Mouse (Mus musculus) MEL (cell line): ENCODE data around the gene Slc35c2. TPM values are rescaled to one million over a fixed set of nuclear protein-coding genes. Genes with fewer than 3 reads are reported as not detected.

Source experiments
- DNase-seq: peaks from one replicate; pipeline ENCODE4 v3.0.0; 2011; ENCODE audit warnings: low read depth, low spot score
- H3K27ac ChIP-seq: 2 replicates; pipeline ENCODE4 v1.5.1; 2012; ENCODE audit warnings: low read depth, mild to moderate bottlenecking, control low read depth, low read length, moderate library complexity; ENCODE audit not compliant: control insufficient read depth
- H3K27me3 ChIP-seq, 2 experiments: fragments of 150-350 bp in 1 of 2; sonication (generic) in 1 of 2; 2 replicates each; pipeline ENCODE4 v1.6.1; 2012; ENCODE audit warnings: low read length in 2 of 2, mild to moderate bottlenecking in 2 of 2, improper control_type of control experiment in 1 of 2, moderate library complexity in 1 of 2; ENCODE audit not compliant: insufficient read depth in 2 of 2, control insufficient read depth in 1 of 2
- H3K36me3 ChIP-seq, 2 experiments: 2 replicates each; pipeline ENCODE4 v1.6.1; 2012 to 2014; ENCODE audit warnings: low read length in 2 of 2, improper control_type of control experiment in 1 of 2, inconsistent platforms in 1 of 2, mild to moderate bottlenecking in 1 of 2; ENCODE audit not compliant: insufficient read depth in 2 of 2, control insufficient read depth in 1 of 2
- H3K4me1 ChIP-seq, 2 experiments: fragments of 150-350 bp in 1 of 2; sonication (generic) in 1 of 2; 2 replicates each; pipeline ENCODE4 v1.6.1; 2012; ENCODE audit warnings: low read length in 2 of 2, improper control_type of control experiment in 1 of 2, mild to moderate bottlenecking in 1 of 2; ENCODE audit not compliant: insufficient read depth in 2 of 2, control insufficient read depth in 1 of 2
- H3K4me3 ChIP-seq, 2 experiments: fragments of 150-350 bp in 1 of 2; sonication (generic) in 1 of 2; 2 replicates each; pipeline ENCODE4 v1.5.1; 2012; ENCODE audit warnings: low read depth in 2 of 2, low read length in 2 of 2, mild to moderate bottlenecking in 2 of 2, moderate library complexity in 2 of 2, control low read depth in 1 of 2, improper control_type of control experiment in 1 of 2; ENCODE audit not compliant: control insufficient read depth in 1 of 2, insufficient read depth in 1 of 2
- H3K79me2 ChIP-seq: 2 replicates; pipeline ENCODE4 v1.6.1; 2012; ENCODE audit warnings: mild to moderate bottlenecking, low read length, moderate library complexity; ENCODE audit not compliant: control insufficient read depth, poor library complexity, insufficient read depth
- H3K9ac ChIP-seq: 2 replicates; pipeline ENCODE4 v1.6.1; 2012; ENCODE audit warnings: low read depth, mild to moderate bottlenecking, control low read depth, low read length, moderate library complexity; ENCODE audit not compliant: control insufficient read depth, poor library complexity, severe bottlenecking
- H3K9me3 ChIP-seq: fragments of 150-350 bp; sonication (generic); replicated peaks from 2 replicates; pipeline ENCODE4 v1.6.1; 2012; ENCODE audit warnings: mild to moderate bottlenecking, low read length, improper control_type of control experiment, moderate library complexity; ENCODE audit not compliant: insufficient read depth
- CHD2 ChIP-seq: IDR thresholded peaks from 2 replicates; pipeline ENCODE4 v1.6.1; 2011; ENCODE audit warnings: low read length, improper control_type of control experiment
- CTCF ChIP-seq, 3 experiments: IDR thresholded peaks in 2 of 3; conservative IDR thresholded peaks in 1 of 3; 2 replicates each; pipeline ENCODE4 v1.5.1; 2011 to 2012; ENCODE audit warnings: low read length in 3 of 3, low read depth in 2 of 3, mild to moderate bottlenecking in 2 of 3, improper control_type of control experiment in 1 of 3, inconsistent platforms in 1 of 3, mixed read lengths in 1 of 3, moderate library complexity in 1 of 3; ENCODE audit not compliant: control insufficient read depth in 1 of 3, insufficient read depth in 1 of 3, poor library complexity in 1 of 3, severe bottlenecking in 1 of 3
- EP300 ChIP-seq, 2 experiments: IDR thresholded peaks; 2 replicates each; pipeline ENCODE4 v1.6.1; 2011; ENCODE audit warnings: improper control_type of control experiment in 2 of 2, low read length in 2 of 2, low read depth in 1 of 2, mild to moderate bottlenecking in 1 of 2
- JUND ChIP-seq: IDR thresholded peaks from 2 replicates; pipeline ENCODE4 v1.6.1; 2011; ENCODE audit warnings: low read depth, mild to moderate bottlenecking, improper control_type of control experiment, low read length
- KAT2A ChIP-seq: conservative IDR thresholded peaks from 2 replicates; pipeline ENCODE4 v1.6.1; 2012; ENCODE audit warnings: low read depth, low read length, improper control_type of control experiment, inconsistent platforms
- MAFK ChIP-seq: IDR thresholded peaks from 2 replicates; pipeline ENCODE4 v1.6.1; 2011; ENCODE audit warnings: low read depth, mild to moderate bottlenecking, low read length, improper control_type of control experiment, borderline replicate concordance
- MAX ChIP-seq: IDR thresholded peaks from 2 replicates; pipeline ENCODE4 v1.6.1; 2011; ENCODE audit warnings: low read length, improper control_type of control experiment
- MXI1 ChIP-seq: IDR thresholded peaks from 2 replicates; pipeline ENCODE4 v1.6.1; 2011; ENCODE audit warnings: mild to moderate bottlenecking, low read depth, low read length, improper control_type of control experiment
- NELFE ChIP-seq: IDR thresholded peaks from 2 replicates; pipeline ENCODE4 v1.6.1; 2011; ENCODE audit warnings: low read depth, low read length, improper control_type of control experiment
- POLR2A ChIP-seq, 2 experiments: IDR thresholded peaks; 2 replicates each; pipeline ENCODE4 v1.6.1; 2011 to 2012; ENCODE audit warnings: low read length in 2 of 2, mild to moderate bottlenecking in 2 of 2, control low read depth in 1 of 2, improper control_type of control experiment in 1 of 2, low read depth in 1 of 2, moderate library complexity in 1 of 2; ENCODE audit not compliant: control insufficient read depth in 1 of 2, insufficient read depth in 1 of 2, poor library complexity in 1 of 2
- RAD21 ChIP-seq: IDR thresholded peaks from 2 replicates; pipeline ENCODE4 v1.6.1; 2011; ENCODE audit warnings: mild to moderate bottlenecking, low read depth, low read length, improper control_type of control experiment
- RCOR1 ChIP-seq: IDR thresholded peaks from 2 replicates; pipeline ENCODE4 v1.6.1; 2012; ENCODE audit warnings: low read depth, mild to moderate bottlenecking, inconsistent platforms, low read length, improper control_type of control experiment
- SIN3A ChIP-seq: IDR thresholded peaks from 2 replicates; pipeline ENCODE4 v1.6.1; 2012; ENCODE audit warnings: low read length, improper control_type of control experiment, inconsistent platforms
- SMC3 ChIP-seq: IDR thresholded peaks from 2 replicates; pipeline ENCODE4 v1.6.1; 2011; ENCODE audit warnings: low read depth, low read length, improper control_type of control experiment
- TAL1 ChIP-seq: IDR thresholded peaks from 2 replicates; pipeline ENCODE4 v1.6.1; 2012; ENCODE audit warnings: mild to moderate bottlenecking, inconsistent platforms, low read length, moderate library complexity, mixed read lengths
- UBTF ChIP-seq: IDR thresholded peaks from 2 replicates; pipeline ENCODE4 v1.6.1; 2012; ENCODE audit warnings: low read depth, mild to moderate bottlenecking, inconsistent platforms, low read length, improper control_type of control experiment, moderate library complexity, borderline replicate concordance; ENCODE audit not compliant: insufficient read depth
- USF1 ChIP-seq: IDR thresholded peaks from 2 replicates; pipeline ENCODE4 v1.6.1; 2014; ENCODE audit warnings: low read depth, mild to moderate bottlenecking, inconsistent platforms, low read length, improper control_type of control experiment, moderate library complexity
- USF2 ChIP-seq, 2 experiments: IDR thresholded peaks; 2 replicates each; pipeline ENCODE4 v1.6.1; 2011 to 2012; ENCODE audit warnings: improper control_type of control experiment in 2 of 2, low read length in 2 of 2, borderline replicate concordance in 1 of 2, inconsistent platforms in 1 of 2, low read depth in 1 of 2, mild to moderate bottlenecking in 1 of 2; ENCODE audit not compliant: insufficient read depth in 1 of 2
- ZC3H11A ChIP-seq: IDR thresholded peaks from 2 replicates; pipeline ENCODE4 v1.6.1; 2012; ENCODE audit warnings: low read depth, mild to moderate bottlenecking, inconsistent platforms, low read length, improper control_type of control experiment
- ZNF384 ChIP-seq: IDR thresholded peaks from 2 replicates; pipeline ENCODE4 v1.6.1; 2012; ENCODE audit warnings: low read depth, mild to moderate bottlenecking, inconsistent platforms, low read length, improper control_type of control experiment
- polyA plus RNA-seq, 2 experiments: library from polyadenylated mRNA; stranded (reverse) in 1 of 2; unstranded in 1 of 2; fragments of >175 nt in 1 of 2; fragments of >200 nt in 1 of 2; gene quantifications; 2 replicates each; pipeline versions ENCODE4 v1.2.1 to v1.2.4; 2012; ENCODE audit warnings: low replicate concordance in 2 of 2, low read depth in 1 of 2; ENCODE audit not compliant: insufficient read length in 2 of 2, insufficient read depth in 1 of 2, missing spikeins in 1 of 2
- total RNA-seq: library from RNA; depleted of rRNA; stranded (reverse); fragments of 300-350 nt; gene quantifications from 2 replicates; pipeline ENCODE4 v1.2.3, GENCODE M21; 2012

Gene Slc35c2
- total and polyA plus RNA-seq, 3 experiments: 64.9 to 121 TPM; not detected in 1

DNA sequence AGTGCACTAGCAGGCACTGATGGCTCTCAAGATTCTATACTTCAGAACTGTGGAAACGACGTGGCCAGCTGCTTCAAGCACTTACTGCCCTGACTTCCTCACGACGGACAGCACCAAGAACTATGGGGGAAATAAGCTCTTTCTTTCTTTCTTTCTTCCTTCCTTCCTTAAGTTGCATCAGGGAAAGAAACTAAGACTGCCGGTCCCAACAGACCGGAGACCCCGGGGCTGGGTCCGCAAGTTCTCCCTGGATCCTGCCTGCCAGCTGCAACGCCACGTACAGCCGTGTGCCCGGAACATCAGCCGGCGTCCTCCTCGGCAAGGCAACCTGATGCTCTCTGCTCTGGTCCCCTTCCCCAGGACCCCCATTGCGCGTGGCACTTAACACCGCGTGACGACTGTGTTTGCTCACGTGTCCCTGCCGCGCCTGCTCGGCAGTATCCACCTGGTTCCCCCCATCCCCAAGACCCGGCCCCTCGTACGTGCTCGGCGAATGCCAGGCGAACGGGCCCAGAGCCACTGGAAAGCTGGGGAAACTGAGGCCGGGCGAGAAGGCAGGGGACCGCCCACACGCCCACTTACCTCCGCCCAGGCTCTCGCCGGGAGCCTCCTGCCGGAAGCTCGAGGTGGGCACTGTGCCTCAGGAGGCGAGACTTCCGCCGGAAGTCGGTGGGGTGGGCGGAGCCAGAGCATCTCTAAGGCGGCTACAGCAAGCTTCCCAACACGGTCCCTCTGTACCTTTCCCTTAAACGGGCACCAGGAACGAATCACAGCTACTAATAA lies at the start of gene Slc35c2 (continued):
- TF ChIP-seq ZNF384: no peak
- no peak for TF ChIP-seq JUND
- TF ChIP-seq TAL1: no peak
- no peak for TF ChIP-seq CHD2
- no peak for TF ChIP-seq ZC3H11A

DNA sequence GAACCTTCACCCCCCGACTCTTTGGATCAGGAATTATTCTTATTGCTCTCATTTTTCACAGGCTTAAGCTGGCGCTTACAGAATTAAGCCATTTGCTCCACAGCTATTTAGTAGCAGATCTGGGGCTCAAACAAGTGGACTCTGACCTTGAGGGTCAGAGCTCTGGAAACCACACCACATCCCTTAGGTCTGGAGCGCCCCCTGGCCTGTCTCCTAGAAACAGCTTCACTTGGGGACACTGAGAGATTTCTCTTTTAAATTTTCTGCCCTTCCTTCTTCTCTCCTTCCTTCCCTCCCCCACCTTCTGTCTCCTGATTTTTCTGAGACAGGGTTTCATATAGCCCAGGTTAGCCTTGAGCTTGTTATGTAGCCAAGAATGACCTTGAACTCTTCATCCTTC lies 49.5 kb upstream of the Slc35c2 start:
- Histone ChIP-seq H3K79me2 (no peaks in the 10 kb centered on the region), H3K4me3 (no peak overlapping the region)
- DNase-seq: no peak

DNA sequence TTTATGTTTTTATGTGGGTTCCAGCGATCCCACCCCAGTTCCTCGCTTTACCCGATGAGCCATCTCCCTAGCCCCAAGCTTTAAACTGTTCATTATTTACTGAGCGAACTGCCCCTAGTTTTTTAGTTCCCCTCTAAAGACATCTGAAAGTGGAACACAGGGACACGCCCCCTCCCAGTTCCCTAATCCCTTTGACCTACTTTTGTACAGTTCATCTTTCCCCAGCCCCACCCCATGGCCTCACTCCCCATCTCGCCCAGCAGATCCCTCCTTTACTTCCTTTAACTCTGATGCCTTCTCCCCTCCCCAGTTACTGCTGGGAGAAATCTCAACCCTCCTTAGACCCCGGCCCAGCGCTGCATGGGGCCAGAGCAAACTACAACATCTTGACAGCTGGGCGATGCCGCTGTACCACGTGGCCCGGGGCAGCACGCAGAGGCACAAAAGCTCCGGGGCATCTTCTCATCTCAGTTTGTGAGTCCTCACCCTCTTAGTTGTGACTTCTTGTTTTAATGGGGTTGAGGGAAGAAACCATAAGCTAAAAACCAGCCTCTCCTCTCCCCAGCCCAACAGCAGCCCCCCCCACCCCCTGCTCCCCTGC lies 45.0 kb upstream of the Slc35c2 start:
- H3K79me2 ChIP-seq: no peaks in the 10 kb centered on the region
- peak; percentile 61 for DNase-seq
- 0 out of 2 replicates have a peak overlapping the region, but pooled peaks have one; percentile 18 for H3K9ac ChIP-seq
- peak overlapping the region in 1 of 2 experiments; percentile 12; a peak in 2 of 4 replicates for H3K4me3 ChIP-seq
- no peaks in the 10 kb centered on the region for H3K9me3 ChIP-seq
- H3K4me1 ChIP-seq: peaks cover 0 to 37% of the 10 kb centered on the region in 2 experiments; a peak in 3 of 4 replicates
- H3K27me3 ChIP-seq: no peaks in the 10 kb centered on the region
- H3K27ac ChIP-seq: no peak overlapping the region
- TF ChIP-seq USF1: peak; percentile 75
- TF ChIP-seq MXI1: peak; percentile 62
- 0 out of 4 replicates have a peak, but pooled peaks of 1 of the 2 experiments have one; percentile 11 for TF ChIP-seq USF2 (IDR thresholded peaks at IDR 0.05; ENCODE audit: borderline replicate concordance in 1 of 2, insufficient read depth in 1 of 2, low read depth in 1 of 2, low read length in 2 of 2)
- TF ChIP-seq MAX: no peak
- TF ChIP-seq NELFE: no peak
- no peak for TF ChIP-seq UBTF
- peak; percentile 31; the same call in 1 of the 2 replicates for TF ChIP-seq SIN3A
- peaks cover 0 to 14% of the 10 kb centered on the region in 2 experiments; a peak in 2 of 4 replicates for H3K36me3 ChIP-seq

More for the DNA sequence above, 49.5 kb upstream of the Slc35c2 start:
- no peak overlapping the region for H3K27ac ChIP-seq
- H3K36me3 ChIP-seq: peaks cover 0 to 5% of the 10 kb centered on the region in 2 experiments; a peak in 2 of 4 replicates
- H3K9me3 ChIP-seq: no peaks in the 10 kb centered on the region
- H3K4me1 ChIP-seq: peaks cover 0 to 11% of the 10 kb centered on the region in 2 experiments; a peak in 2 of 4 replicates
- no peak overlapping the region for H3K9ac ChIP-seq
- no peak for TF ChIP-seq POLR2A (IDR thresholded peaks at IDR 0.05; ENCODE audit: control insufficient read depth in 1 of 2, insufficient read depth in 1 of 2, low read depth in 1 of 2, low read length in 2 of 2, poor library complexity in 1 of 2)
- peak; percentile 44 to 67 (median 62) for TF ChIP-seq CTCF (IDR thresholded peaks at IDR 0.05 in 2 of 3, conservative IDR thresholded peaks at IDR 0.05 in 1 of 3; ENCODE audit: control insufficient read depth in 1 of 3, insufficient read depth in 1 of 3, low read depth in 2 of 3, low read length in 3 of 3, poor library complexity in 1 of 3, severe bottlenecking in 1 of 3)
- TF ChIP-seq RAD21: peak; percentile 62
- no peak for TF ChIP-seq TAL1
- peak; percentile 62 for TF ChIP-seq SMC3
- TF ChIP-seq EP300 (IDR thresholded peaks at IDR 0.05; ENCODE audit: low read depth in 1 of 2, low read length in 2 of 2): no peak
- TF ChIP-seq RCOR1: no peak
- no peak for TF ChIP-seq MAFK
- no peak for TF ChIP-seq JUND
- TF ChIP-seq USF1: no peak
- TF ChIP-seq KAT2A: no peak
- peak; percentile 52 for TF ChIP-seq ZC3H11A
- H3K27me3 ChIP-seq: no peaks in the 10 kb centered on the region
